Mouse (Mus musculus) limb, embryonic 14.5 days (tissue): ENCODE data around the gene Zfp629. TPM values are rescaled to one million over a fixed set of nuclear protein-coding genes. Genes with fewer than 3 reads are reported as not detected.

Experiments
- ATAC-seq: fragments of 200-750 bp; cut with Nextera tagmentation; 2 replicates; pipeline ENCODE4 v1.8.0; 2017; ENCODE audit warnings: low read depth, moderate number of reproducible peaks, moderate TSS enrichment; ENCODE audit not compliant: low FRiP score
- DNase-seq: peaks from one replicate; pipeline ENCODE4 v3.0.0-alpha.2; 2015; ENCODE audit warnings: low spot score
- H3K27ac ChIP-seq: fragments of 300-500 bp; sonication (generic); replicated peaks from 2 replicates; pipeline ENCODE4 v1.5.1; 2014; ENCODE audit warnings: low read depth, mild to moderate bottlenecking, low read length, moderate library complexity, mixed read lengths
- H3K27me3 ChIP-seq: fragments of 300-500 bp; sonication (generic); 2 replicates; pipeline ENCODE4 v1.6.1; 2014; ENCODE audit warnings: low read length, mixed read lengths; ENCODE audit not compliant: control insufficient read depth, insufficient read depth
- H3K36me3 ChIP-seq: fragments of 300-500 bp; sonication (generic); 2 replicates; pipeline ENCODE4 v1.6.1; 2014; ENCODE audit warnings: mild to moderate bottlenecking, low read length, moderate library complexity, mixed read lengths; ENCODE audit not compliant: control insufficient read depth, insufficient read depth
- H3K4me1 ChIP-seq: fragments of 300-500 bp; sonication (generic); 2 replicates; pipeline ENCODE4 v1.6.1; 2014; ENCODE audit warnings: antibody characterized with exemption, low read length, mixed read lengths; ENCODE audit not compliant: control insufficient read depth, insufficient read depth
- H3K4me2 ChIP-seq: fragments of 300-500 bp; sonication (generic); replicated peaks from 2 replicates; pipeline ENCODE4 v1.6.1; 2014; ENCODE audit warnings: low read depth, mild to moderate bottlenecking, low read length, moderate library complexity; ENCODE audit not compliant: severe bottlenecking
- H3K4me3 ChIP-seq: fragments of 300-500 bp; sonication (generic); replicated peaks from 2 replicates; pipeline ENCODE4 v1.5.1; 2014; ENCODE audit warnings: low read length
- H3K9ac ChIP-seq: fragments of 300-500 bp; sonication (generic); 2 replicates; pipeline ENCODE4 v1.6.1; 2014; ENCODE audit warnings: mild to moderate bottlenecking, low read depth, low read length, moderate library complexity; ENCODE audit not compliant: severe bottlenecking
- H3K9me3 ChIP-seq: fragments of 300-500 bp; sonication (generic); 2 replicates; pipeline ENCODE4 v1.6.1; 2016; ENCODE audit warnings: low read length; ENCODE audit not compliant: control insufficient read depth
- POLR2A ChIP-seq: fragments of 200-500 bp; IDR thresholded peaks from 2 replicates; pipeline ENCODE4 v1.8.0; 2012; ENCODE audit warnings: inconsistent platforms, mild to moderate bottlenecking, moderate library complexity, borderline replicate concordance; ENCODE audit not compliant: insufficient read depth, insufficient read length; ENCODE audit errors: extremely low read depth
- WGBS: fragments of 180-500 bp; shearing (Covaris S2); extraction: QIAGEN DNeasy Blood & Tissue Kit; methylation state at CpG from one replicate; pipeline ENCODE4 v1.1.7; 2014; 5-methylcytosine and 5-hydroxymethylcytosine counted together
- polyA plus RNA-seq, 2 experiments: library from polyadenylated mRNA; depleted of rRNA in 1 of 2; stranded (reverse) in 1 of 2; unstranded in 1 of 2; fragments of >200 nt; fragmentation: Nextera tagmentation in 1 of 2; extraction: Ambion mirVana in 1 of 2; gene quantifications; 2 replicates each; pipeline versions ENCODE4 v1.2.1 to v1.2.3; 2012 to 2014

Zfp629 gene
- polyA plus RNA-seq, 2 experiments = 13.9 to 23.8 TPM

DNA sequence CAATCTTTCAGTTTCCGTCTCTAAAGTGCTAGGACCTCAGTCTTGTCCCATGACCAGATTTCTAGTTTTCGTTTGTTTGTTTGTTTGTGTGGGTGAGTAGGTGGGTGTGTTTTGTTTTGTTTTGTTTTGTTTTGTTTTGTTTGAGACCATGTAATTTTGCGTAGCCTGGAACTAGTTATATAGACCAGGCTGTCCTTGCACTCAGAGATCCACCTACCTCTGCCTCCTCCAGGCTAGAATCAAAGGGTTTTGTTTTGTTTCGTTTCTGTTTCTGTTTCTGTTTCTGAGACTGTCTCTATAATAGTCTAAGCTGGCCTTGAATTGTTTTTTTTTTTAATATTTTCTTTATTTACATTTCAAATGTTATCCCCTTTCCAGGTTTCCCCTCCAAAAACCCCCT lies 30.8 kb upstream of the Zfp629 start:
- no peak for TF ChIP-seq POLR2A
- no peak overlapping the region for H3K27ac ChIP-seq
- ATAC-seq (no peak), DNase-seq (no peak)
- H3K4me3 ChIP-seq = no peak overlapping the region
- H3K9ac ChIP-seq = no peak overlapping the region
- H3K9me3 ChIP-seq = no peaks in the 10 kb centered on the region
- H3K27me3 ChIP-seq = no peaks in the 10 kb centered on the region
- 86% methylated on average over 4 of the region's 4 CpGs for WGBS
- no peaks in the 10 kb centered on the region for H3K4me1 ChIP-seq
- H3K36me3 ChIP-seq = no peaks in the 10 kb centered on the region
- H3K4me2 ChIP-seq = no peak overlapping the region

DNA sequence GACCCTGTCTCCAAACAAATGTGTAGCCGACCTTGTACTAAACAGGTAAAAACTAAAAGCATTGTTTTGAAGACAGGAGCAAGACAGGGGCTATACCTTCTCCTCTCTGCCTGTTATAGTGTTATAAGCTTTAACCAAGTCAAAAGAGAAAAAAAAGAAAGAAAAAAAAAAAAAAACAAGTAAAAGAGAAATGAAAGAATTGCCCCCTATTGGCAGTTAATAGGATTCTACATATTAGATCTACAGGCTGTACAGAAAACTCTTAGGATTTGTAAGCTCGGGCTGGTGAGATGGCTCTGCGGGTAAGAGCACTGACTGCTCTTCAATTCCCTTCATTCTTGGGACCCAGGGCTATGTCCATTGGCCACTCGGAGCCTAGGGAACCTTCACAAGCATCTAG lies 26.7 kb upstream of the Zfp629 start:
- H3K27me3 ChIP-seq = no peaks in the 10 kb centered on the region
- H3K36me3 ChIP-seq = no peaks in the 10 kb centered on the region
- 72% methylated on average over 4 of the region's 4 CpGs for WGBS
- no peaks in the 10 kb centered on the region for H3K4me1 ChIP-seq
- DNase-seq = no peak
- no peak overlapping the region for H3K4me2 ChIP-seq
- no peak overlapping the region for H3K27ac ChIP-seq
- TF ChIP-seq POLR2A = no peak
- no peak for ATAC-seq
- H3K9ac ChIP-seq = peak overlapping the region; percentile 7; the same call in 1 of the 2 replicates
- no peaks in the 10 kb centered on the region for H3K9me3 ChIP-seq
- no peak overlapping the region for H3K4me3 ChIP-seq

DNA sequence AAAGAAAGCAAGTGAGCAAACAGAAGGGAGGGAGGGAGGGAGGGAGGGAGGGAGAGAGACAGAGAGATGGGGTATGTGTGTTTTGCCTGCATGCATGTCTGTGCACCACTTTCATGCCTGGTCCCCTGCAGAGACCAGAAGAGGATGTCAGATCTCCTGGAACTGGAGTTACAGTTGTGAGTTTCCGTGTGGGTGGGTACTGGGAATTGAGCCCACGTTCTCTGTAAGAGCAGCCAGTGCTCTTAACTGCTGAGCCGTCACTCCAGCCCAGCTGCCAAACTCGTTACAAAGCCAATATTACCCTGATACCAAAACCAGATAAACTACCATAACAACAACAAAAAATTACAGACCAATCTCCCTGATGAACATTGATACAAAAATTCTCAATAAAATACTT lies 25.7 kb upstream of the Zfp629 start:
- peaks cover 3% of the 10 kb centered on the region; the same call in 1 of the 2 replicates for H3K4me1 ChIP-seq
- no peaks in the 10 kb centered on the region for H3K27me3 ChIP-seq
- H3K4me2 ChIP-seq = no peak overlapping the region
- H3K27ac ChIP-seq = no peak overlapping the region
- TF ChIP-seq POLR2A = no peak
- H3K36me3 ChIP-seq = no peaks in the 10 kb centered on the region
- no peak for ATAC-seq
- WGBS = 27% methylated on average over 4 of the region's 4 CpGs
- H3K9me3 ChIP-seq = no peaks in the 10 kb centered on the region
- H3K9ac ChIP-seq = no peak overlapping the region
- DNase-seq = no peak
- no peak overlapping the region for H3K4me3 ChIP-seq

DNA sequence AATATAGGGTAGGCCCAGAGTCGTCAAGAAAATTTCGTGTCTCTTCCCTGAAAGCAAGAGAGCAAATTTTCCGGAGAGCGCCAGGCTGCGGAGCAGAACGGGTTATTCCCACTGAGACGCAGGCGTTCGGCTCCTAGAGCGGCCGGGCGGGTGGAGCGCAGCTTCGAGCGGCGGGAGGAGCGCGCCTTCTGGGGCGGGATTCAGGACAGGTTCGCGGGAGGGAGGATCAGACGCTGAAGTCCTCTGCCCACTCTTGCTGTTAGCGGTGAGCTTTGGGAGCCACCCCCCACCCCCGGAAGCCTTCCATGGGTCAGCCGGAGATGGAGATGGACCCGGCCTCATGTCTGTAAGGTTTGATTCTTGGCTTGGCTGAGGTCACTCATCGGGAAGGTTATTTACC lies 21.4 kb upstream of the Zfp629 start:
- Histone ChIP-seq H3K27me3 (no peaks in the 10 kb centered on the region), H3K9ac (peak overlapping the region; percentile 60), H3K9me3 (no peaks in the 10 kb centered on the region), H3K4me3 (peak overlapping the region; percentile 47), H3K36me3 (no peaks in the 10 kb centered on the region), H3K4me2 (peak overlapping the region; percentile 65), H3K4me1 (peaks cover 3% of the 10 kb centered on the region; the same call in 1 of the 2 replicates), H3K27ac (no peak overlapping the region)
- TF ChIP-seq POLR2A = no peak
- peak; percentile 83 for DNase-seq
- peak; percentile 81 for ATAC-seq
- under 1% methylated on average over 27 of the region's 27 CpGs for WGBS

DNA sequence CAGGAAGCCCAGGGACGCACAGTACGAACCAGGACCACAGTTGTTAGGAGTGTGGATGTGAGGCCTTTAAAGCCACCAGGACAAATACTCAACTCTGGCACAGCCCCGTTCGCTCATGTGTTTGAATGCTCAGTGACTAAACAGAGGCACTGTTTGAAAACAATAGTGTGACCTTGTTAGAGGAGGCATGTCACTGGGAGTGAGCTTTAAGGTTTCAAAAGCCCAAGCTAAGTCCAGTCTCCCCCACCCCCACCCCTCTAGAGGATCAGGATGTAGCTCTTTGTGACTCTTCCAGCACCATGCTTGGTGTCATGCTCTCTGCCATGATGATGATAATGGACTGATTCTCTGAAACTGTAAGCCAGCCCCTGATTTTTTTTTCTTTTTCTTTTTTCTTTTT lies 15.8 kb upstream of the Zfp629 start:
- TF ChIP-seq POLR2A = no peak
- Histone ChIP-seq H3K4me1 (0 out of 2 replicates have a peak, but pooled peaks cover under 1% of the 10 kb centered on the region), H3K9ac (no peak overlapping the region), H3K27me3 (no peaks in the 10 kb centered on the region), H3K4me3 (no peak overlapping the region), H3K9me3 (no peaks in the 10 kb centered on the region), H3K4me2 (no peak overlapping the region), H3K27ac (no peak overlapping the region), H3K36me3 (no peaks in the 10 kb centered on the region)
- DNase-seq (no peak), ATAC-seq (no peak)
- 92% methylated on average over 4 of the region's 4 CpGs for WGBS

DNA sequence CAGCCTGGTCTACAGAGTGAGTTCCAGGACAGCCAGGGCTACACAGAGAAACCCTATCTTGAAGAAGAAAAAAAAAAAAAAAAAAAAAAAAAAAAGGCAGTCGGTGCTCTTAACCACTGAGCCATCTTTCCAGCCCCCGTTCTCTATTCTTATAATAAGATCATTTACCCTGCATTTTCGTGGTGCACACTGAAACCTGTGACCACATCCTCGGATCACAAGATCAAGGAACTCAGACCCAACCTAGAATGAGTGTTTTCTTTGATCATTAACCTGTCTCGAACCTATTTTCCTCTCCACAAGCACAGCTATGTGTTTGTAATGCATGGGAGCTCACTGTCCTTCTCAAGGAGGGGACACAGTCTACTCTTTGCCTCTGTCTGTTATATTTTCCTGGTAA lies 13.0 kb upstream of the Zfp629 start:
- TF ChIP-seq POLR2A = no peak
- H3K27ac ChIP-seq = no peak overlapping the region
- no peaks in the 10 kb centered on the region for H3K9me3 ChIP-seq
- DNase-seq = no peak
- H3K36me3 ChIP-seq = no peaks in the 10 kb centered on the region
- no peak for ATAC-seq
- H3K9ac ChIP-seq = no peak overlapping the region
- no peaks in the 10 kb centered on the region for H3K27me3 ChIP-seq
- no peaks in the 10 kb centered on the region for H3K4me1 ChIP-seq
- no peak overlapping the region for H3K4me2 ChIP-seq
- no peak overlapping the region for H3K4me3 ChIP-seq
- 77% methylated on average over 5 of the region's 5 CpGs for WGBS
